9 mouse cellular contexts compared by ENCODE assay signal in the genomic region with DNA sequence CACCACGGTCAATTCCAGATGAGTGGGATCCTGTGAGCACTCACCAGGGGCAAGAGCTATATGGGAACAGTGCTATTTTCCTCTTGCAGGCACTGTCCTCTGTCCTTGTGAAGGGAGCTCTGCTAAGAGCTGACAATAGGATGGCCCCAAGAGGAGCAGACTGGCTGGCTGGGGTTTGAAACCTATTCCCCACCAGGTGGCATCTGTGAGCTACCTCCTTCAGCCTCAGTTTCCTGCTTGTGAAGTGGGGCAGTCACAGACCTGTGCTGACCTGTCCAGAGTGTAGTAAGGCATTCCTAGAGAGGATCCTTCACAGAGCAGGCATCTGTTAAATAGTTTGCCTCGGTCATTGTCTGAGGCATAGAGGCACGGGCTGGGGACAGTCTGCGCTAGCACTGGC.
DNase-seq lines count a peak whose midpoint lies in the region; ATAC-seq and TF ChIP-seq lines count a peak whose summit lies in the region.
"Had no signal": no experiment of that assay in that cellular context is flagged by ENCODE, and none has a peak within 500 bp of the region (broad histone marks: within the 10 kb centered on the region; RNA-seq: fewer than 3 reads in every experiment).

No protein-coding gene starts in this region.

- ATAC-seq in liver, embryonic 13.5 days (ENCODE audit: low read depth) = no peak
- no peak for ATAC-seq in monocyte, adult 5-6 weeks (replicated peaks; ENCODE audit: insufficient number of reproducible peaks, low FRiP score, low TSS enrichment, poor library complexity, severe bottlenecking)

- H3K9ac ChIP-seq in liver, embryonic 13.5 days = no peak overlapping the region
- H3K9ac ChIP-seq: neural tube, embryonic 12.5 days had no signal

- H3K27me3 ChIP-seq in cerebellum, adult 2 months (ENCODE audit: control insufficient read depth, insufficient read depth, low read length) = no peaks in the 10 kb centered on the region
- H3K27me3 ChIP-seq in liver, embryonic 13.5 days = 0 out of 2 replicates have a peak, but pooled peaks cover 11% of the 10 kb centered on the region
- H3K27me3 ChIP-seq: neural tube, embryonic 12.5 days had no signal

- no peak overlapping the region for H3K27ac ChIP-seq in cerebellum, adult 2 months (ENCODE audit: insufficient read depth, low read length)
- H3K27ac ChIP-seq in left cerebral cortex, adult 2 months = no peak overlapping the region
- H3K27ac ChIP-seq in liver, embryonic 13.5 days = 0 out of 2 replicates have a peak overlapping the region, but pooled peaks have one; percentile 11
- H3K27ac ChIP-seq: neural tube, embryonic 12.5 days had no signal

- intact Hi-C loops in left cerebral cortex, adult 2 months (cut with DNase I) = loop anchor here (1.0 to 5.0 kb wide), 2 partner anchors 105 to 172 kb away; no protein-coding TSS in a partner anchor

- no peaks in the 10 kb centered on the region for H3K36me3 ChIP-seq in liver, embryonic 13.5 days
- H3K36me3 ChIP-seq: neural tube, embryonic 12.5 days had no signal

- peak; percentile 36 to 65 for DNase-seq in cerebellum, adult 2 months
- no peak for DNase-seq in cerebellum, adult 11-12 months
- peak; percentile 33 to 43 for DNase-seq in left cerebral cortex, adult 2 months (ENCODE audit: extremely low spot score in 1 of 2, low spot score in 2 of 2)
- no peak for DNase-seq in left cerebral cortex, adult 11 months (ENCODE audit: low spot score)
- DNase-seq in brain, adult 2 months (ENCODE audit: low read depth, low spot score) = peak; percentile 70
- DNase-seq in liver, embryonic 13.5 days = no peak
- DNase-seq in gastrocnemius, adult 18-20 months (ENCODE audit: low spot score) = no peak

- no peak overlapping the region for H3K4me2 ChIP-seq in liver, embryonic 13.5 days
- H3K4me2 ChIP-seq: neural tube, embryonic 12.5 days had no signal

- 73% methylated on average over 4 of the region's 4 CpGs for WGBS in cerebellum, adult 2 months
- 53% methylated on average over 4 of the region's 4 CpGs for WGBS in liver, embryonic 13.5 days (ENCODE audit: insufficient replicate concordance)

- H3K9me3 ChIP-seq in liver, embryonic 13.5 days (replicated peaks) = no peaks in the 10 kb centered on the region
- H3K9me3 ChIP-seq: neural tube, embryonic 12.5 days had no signal

- no peak for TF ChIP-seq POLR2A in cerebellum, adult 2 months (IDR thresholded peaks at IDR 0.05; ENCODE audit: borderline replicate concordance, insufficient read depth, low read length)

- no peaks in the 10 kb centered on the region for H3K4me1 ChIP-seq in cerebellum, adult 2 months (ENCODE audit: control insufficient read depth, insufficient read depth, low read length)
- peaks cover 12% of the 10 kb centered on the region for H3K4me1 ChIP-seq in liver, embryonic 13.5 days (replicated peaks)
- H3K4me1 ChIP-seq: neural tube, embryonic 12.5 days had no signal

- peak; percentile 61 for TF ChIP-seq CTCF in cerebellum, adult 2 months (IDR thresholded peaks at IDR 0.05; ENCODE audit: borderline replicate concordance, insufficient read depth, low read depth, low read length)
- peak; percentile 67 for TF ChIP-seq CTCF in left cerebral cortex, adult 2 months (IDR thresholded peaks at IDR 0.05)

- H3K4me3 ChIP-seq in cerebellum, adult 2 months (replicated peaks; ENCODE audit: insufficient read depth, low read depth, low read length) = no peak overlapping the region
- H3K4me3 ChIP-seq in left cerebral cortex, adult 2 months = no peak overlapping the region
- no peak overlapping the region for H3K4me3 ChIP-seq in liver, embryonic 13.5 days (replicated peaks)
- H3K4me3 ChIP-seq: neural tube, embryonic 12.5 days had no signal

Comparison
In these comparisons a context has a peak if more than half of its experiments do, and no peak if none do; other contexts are left out.
1. DNase-seq: peak in cerebellum, adult 2 months (2 of 2), left cerebral cortex, adult 2 months (2 of 2) and brain, adult 2 months (single experiment); none in cerebellum, adult 11-12 months (single experiment), left cerebral cortex, adult 11 months (single experiment), liver, embryonic 13.5 days (single experiment) and gastrocnemius, adult 18-20 months (single experiment).